Comparison of ENCODE assay signal across 22 mouse cellular contexts in genomic region chr17:73507804-73508535, GRCm38 (mm10).
DNase-seq lines count a peak whose midpoint lies in the region; ATAC-seq and TF ChIP-seq lines count a peak whose summit lies in the region.
"Had no signal": no experiment of that assay in that cellular context is flagged by ENCODE, and none has a peak within 500 bp of the region (broad histone marks: within the 10 kb centered on the region; RNA-seq: fewer than 3 reads in every experiment).

No protein-coding gene starts in this region.

- no peaks in the 10 kb centered on the region for H3K9me3 ChIP-seq in hindbrain, embryonic 12.5 days (replicated peaks)
- no peaks in the 10 kb centered on the region for H3K9me3 ChIP-seq in hindbrain, embryonic 11.5 days (ENCODE audit: control insufficient read depth, low read length)
- no peaks in the 10 kb centered on the region for H3K9me3 ChIP-seq in embryonic facial prominence, embryonic 14.5 days (ENCODE audit: control insufficient read depth, low read length)
- no peaks in the 10 kb centered on the region for H3K9me3 ChIP-seq in hindbrain, embryonic 15.5 days
- no peaks in the 10 kb centered on the region for H3K9me3 ChIP-seq in midbrain, postnatal 0 days (ENCODE audit: low read length)
- H3K9me3 ChIP-seq: embryonic facial prominence, embryonic 13.5 days; kidney, embryonic 15.5 days; limb, embryonic 12.5 days; liver, embryonic 13.5 days; lung, embryonic 15.5 days had no signal

- no peaks in the 10 kb centered on the region for H3K36me3 ChIP-seq in hindbrain, embryonic 12.5 days
- no peaks in the 10 kb centered on the region for H3K36me3 ChIP-seq in hindbrain, embryonic 11.5 days (ENCODE audit: control insufficient read depth, insufficient read depth, low read length)
- no peaks in the 10 kb centered on the region for H3K36me3 ChIP-seq in embryonic facial prominence, embryonic 14.5 days (ENCODE audit: control insufficient read depth, insufficient read depth, low read length)
- no peaks in the 10 kb centered on the region for H3K36me3 ChIP-seq in hindbrain, embryonic 15.5 days
- H3K36me3 ChIP-seq in midbrain, postnatal 0 days (ENCODE audit: insufficient read depth, low read length) = 0 out of 2 replicates have a peak, but pooled peaks cover 4% of the 10 kb centered on the region
- H3K36me3 ChIP-seq: embryonic facial prominence, embryonic 13.5 days; kidney, embryonic 15.5 days; limb, embryonic 12.5 days; liver, embryonic 13.5 days; lung, embryonic 15.5 days had no signal

- peak; percentile 12; the same call in 1 of the 2 replicates for TF ChIP-seq CTCF in midbrain, postnatal 0 days (IDR thresholded peaks at IDR 0.05)

- H3K9ac ChIP-seq in hindbrain, embryonic 12.5 days = no peak overlapping the region
- H3K9ac ChIP-seq in hindbrain, embryonic 11.5 days (ENCODE audit: low read depth, low read length) = no peak overlapping the region
- no peak overlapping the region for H3K9ac ChIP-seq in embryonic facial prominence, embryonic 14.5 days (ENCODE audit: low read depth, low read length)
- no peak overlapping the region for H3K9ac ChIP-seq in hindbrain, embryonic 15.5 days
- H3K9ac ChIP-seq in midbrain, postnatal 0 days (replicated peaks; ENCODE audit: low read length, poor library complexity, severe bottlenecking) = no peak overlapping the region
- H3K9ac ChIP-seq: embryonic facial prominence, embryonic 13.5 days; kidney, embryonic 15.5 days; limb, embryonic 12.5 days; liver, embryonic 13.5 days; lung, embryonic 15.5 days had no signal

- peak; percentile 54 for ATAC-seq in hindbrain, embryonic 12.5 days (ENCODE audit: low FRiP score)
- ATAC-seq in hindbrain, embryonic 11.5 days (ENCODE audit: low FRiP score) = no peak
- peak; percentile 53; the same call in 1 of the 2 replicates for ATAC-seq in embryonic facial prominence, embryonic 14.5 days (ENCODE audit: low read depth)
- peak; percentile 79; the same call in 1 of the 2 replicates for ATAC-seq in hindbrain, embryonic 15.5 days (ENCODE audit: low FRiP score, low read depth)
- ATAC-seq in midbrain, postnatal 0 days (ENCODE audit: low FRiP score) = peak; percentile 79

- DNase-seq in hindbrain, embryonic 11.5 days (ENCODE audit: low spot score) = no peak
- DNase-seq in embryonic facial prominence, embryonic 14.5 days (ENCODE audit: low spot score) = peak; percentile 34
- peak; percentile 67 for DNase-seq in midbrain, postnatal 0 days (ENCODE audit: low spot score)
- no peak for DNase-seq in heart, postnatal 4 days
- DNase-seq in thymus, postnatal 25 days = no peak
- DNase-seq in kidney, adult 18-20 months = no peak
- DNase-seq: adrenal gland, postnatal 10 days; B cell, adult 2 months; cerebellum, adult 18-20 months; cerebellum, postnatal 36 days; gastrocnemius, postnatal 10 days; heart, adult 18-20 months; heart, postnatal 10 days; liver, embryonic 13.5 days had no signal

- no peak overlapping the region for H3K4me2 ChIP-seq in hindbrain, embryonic 12.5 days (replicated peaks)
- H3K4me2 ChIP-seq in hindbrain, embryonic 11.5 days (replicated peaks; ENCODE audit: low read depth, low read length) = no peak overlapping the region
- no peak overlapping the region for H3K4me2 ChIP-seq in embryonic facial prominence, embryonic 14.5 days (ENCODE audit: low read depth, low read length)
- H3K4me2 ChIP-seq in hindbrain, embryonic 15.5 days = no peak overlapping the region; the same call in 1 of the 2 replicates
- H3K4me2 ChIP-seq in midbrain, postnatal 0 days (ENCODE audit: low read depth, low read length, poor library complexity, severe bottlenecking) = no peak overlapping the region
- H3K4me2 ChIP-seq: embryonic facial prominence, embryonic 13.5 days; kidney, embryonic 15.5 days; limb, embryonic 12.5 days; liver, embryonic 13.5 days; lung, embryonic 15.5 days had no signal

- H3K4me1 ChIP-seq in hindbrain, embryonic 12.5 days = no peaks in the 10 kb centered on the region
- H3K4me1 ChIP-seq in hindbrain, embryonic 11.5 days (replicated peaks; ENCODE audit: control insufficient read depth, insufficient read depth, low read length) = no peaks in the 10 kb centered on the region
- no peaks in the 10 kb centered on the region for H3K4me1 ChIP-seq in embryonic facial prominence, embryonic 14.5 days (ENCODE audit: control insufficient read depth, insufficient read depth, low read length)
- H3K4me1 ChIP-seq in hindbrain, embryonic 15.5 days (replicated peaks) = no peaks in the 10 kb centered on the region; the same call in 1 of the 2 replicates
- H3K4me1 ChIP-seq in midbrain, postnatal 0 days (ENCODE audit: insufficient read depth, low read length) = no peaks in the 10 kb centered on the region
- H3K4me1 ChIP-seq: embryonic facial prominence, embryonic 13.5 days; kidney, embryonic 15.5 days; limb, embryonic 12.5 days; liver, embryonic 13.5 days; lung, embryonic 15.5 days had no signal

- H3K27me3 ChIP-seq in hindbrain, embryonic 12.5 days = no peaks in the 10 kb centered on the region
- H3K27me3 ChIP-seq in hindbrain, embryonic 11.5 days (ENCODE audit: control insufficient read depth, insufficient read depth, low read length) = no peaks in the 10 kb centered on the region
- H3K27me3 ChIP-seq in embryonic facial prominence, embryonic 14.5 days (replicated peaks; ENCODE audit: control insufficient read depth, insufficient read depth, low read length) = no peaks in the 10 kb centered on the region
- H3K27me3 ChIP-seq in hindbrain, embryonic 15.5 days = no peaks in the 10 kb centered on the region
- H3K27me3 ChIP-seq in midbrain, postnatal 0 days (ENCODE audit: insufficient read depth, low read length) = no peaks in the 10 kb centered on the region
- H3K27me3 ChIP-seq: embryonic facial prominence, embryonic 13.5 days; kidney, embryonic 15.5 days; limb, embryonic 12.5 days; liver, embryonic 13.5 days; lung, embryonic 15.5 days had no signal

- no peak overlapping the region for H3K27ac ChIP-seq in hindbrain, embryonic 12.5 days
- no peak overlapping the region for H3K27ac ChIP-seq in hindbrain, embryonic 11.5 days (ENCODE audit: low read depth, low read length)
- H3K27ac ChIP-seq in embryonic facial prominence, embryonic 14.5 days (replicated peaks; ENCODE audit: low read depth, low read length) = no peak overlapping the region
- H3K27ac ChIP-seq in hindbrain, embryonic 15.5 days (replicated peaks) = peak overlapping the region; percentile 26; the same call in 1 of the 2 replicates
- H3K27ac ChIP-seq in midbrain, postnatal 0 days (ENCODE audit: low read depth, low read length) = peak overlapping the region; percentile 47; the same call in 1 of the 2 replicates
- H3K27ac ChIP-seq: embryonic facial prominence, embryonic 13.5 days; kidney, embryonic 15.5 days; limb, embryonic 12.5 days; liver, embryonic 13.5 days; lung, embryonic 15.5 days; macrophage; stomach, postnatal 0 days had no signal

- whole genome bisulfite sequencing in hindbrain, embryonic 12.5 days = 72% methylated on average over 13 of the region's 13 CpGs
- 80% methylated on average over 13 of the region's 13 CpGs for whole genome bisulfite sequencing in hindbrain, embryonic 11.5 days
- 84% methylated on average over 13 of the region's 13 CpGs for WGBS in embryonic facial prominence, embryonic 14.5 days
- WGBS in hindbrain, embryonic 15.5 days = 48% methylated on average over 13 of the region's 13 CpGs
- 36% methylated on average over 13 of the region's 13 CpGs for WGBS in midbrain, postnatal 0 days

- no peak overlapping the region for H3K4me3 ChIP-seq in hindbrain, embryonic 12.5 days
- no peak overlapping the region for H3K4me3 ChIP-seq in hindbrain, embryonic 11.5 days (ENCODE audit: low read depth, low read length)
- no peak overlapping the region for H3K4me3 ChIP-seq in embryonic facial prominence, embryonic 14.5 days (ENCODE audit: low read depth, low read length)
- no peak overlapping the region for H3K4me3 ChIP-seq in hindbrain, embryonic 15.5 days
- no peak overlapping the region for H3K4me3 ChIP-seq in midbrain, postnatal 0 days (ENCODE audit: low read depth, low read length)
- H3K4me3 ChIP-seq: embryonic facial prominence, embryonic 13.5 days; kidney, embryonic 15.5 days; limb, embryonic 12.5 days; liver, embryonic 13.5 days; lung, embryonic 15.5 days had no signal

Comparison
In these comparisons a context has a peak if more than half of its experiments do, and no peak if none do; other contexts are left out.
1. H3K27ac ChIP-seq: peak in hindbrain, embryonic 15.5 days (single experiment) and midbrain, postnatal 0 days (single experiment); none in hindbrain, embryonic 12.5 days (single experiment), hindbrain, embryonic 11.5 days (single experiment) and embryonic facial prominence, embryonic 14.5 days (single experiment).
2. DNase-seq: peak in embryonic facial prominence, embryonic 14.5 days (single experiment) and midbrain, postnatal 0 days (single experiment); none in hindbrain, embryonic 11.5 days (single experiment), heart, postnatal 4 days (single experiment), thymus, postnatal 25 days (single experiment) and kidney, adult 18-20 months (single experiment).